21 mouse cellular contexts compared by ENCODE assay signal in genomic region chr9:61297385-61297784, GRCm38 (mm10).
DNase-seq lines count a peak whose midpoint lies in the region; ATAC-seq lines count a peak whose summit lies in the region.
"Had no signal": no experiment of that assay in that cellular context is flagged by ENCODE, and none has a peak within 500 bp of the region (broad histone marks: within the 10 kb centered on the region; RNA-seq: fewer than 3 reads in every experiment).

No protein-coding gene starts in this region.

- H3K9me3 ChIP-seq in midbrain, embryonic 10.5 days (replicated peaks), result no peaks in the 10 kb centered on the region
- no peaks in the 10 kb centered on the region for H3K9me3 ChIP-seq in midbrain, embryonic 16.5 days (replicated peaks; ENCODE audit: control insufficient read depth, low read length, poor library complexity, severe bottlenecking)
- no peaks in the 10 kb centered on the region for H3K9me3 ChIP-seq in embryonic facial prominence, embryonic 10.5 days
- no peaks in the 10 kb centered on the region for H3K9me3 ChIP-seq in embryonic facial prominence, embryonic 15.5 days (replicated peaks)
- H3K9me3 ChIP-seq: hindbrain, embryonic 12.5 days; intestine, embryonic 15.5 days had no signal

- H3K36me3 ChIP-seq in midbrain, embryonic 10.5 days, result no peaks in the 10 kb centered on the region
- no peaks in the 10 kb centered on the region for H3K36me3 ChIP-seq in midbrain, embryonic 16.5 days (ENCODE audit: control insufficient read depth, insufficient read depth, low read length)
- no peaks in the 10 kb centered on the region for H3K36me3 ChIP-seq in embryonic facial prominence, embryonic 10.5 days (replicated peaks)
- H3K36me3 ChIP-seq in embryonic facial prominence, embryonic 15.5 days, result no peaks in the 10 kb centered on the region
- H3K36me3 ChIP-seq: heart, embryonic 13.5 days; hindbrain, embryonic 12.5 days; intestine, embryonic 15.5 days had no signal

- 63% methylated on average over 4 of the region's 4 CpGs for WGBS in midbrain, embryonic 10.5 days
- WGBS in midbrain, embryonic 16.5 days, result 45% methylated on average over 4 of the region's 4 CpGs
- 39% methylated on average over 4 of the region's 4 CpGs for WGBS in embryonic facial prominence, embryonic 10.5 days
- WGBS in embryonic facial prominence, embryonic 15.5 days, result 32% methylated on average over 4 of the region's 4 CpGs

- no peak overlapping the region for H3K4me3 ChIP-seq in midbrain, embryonic 10.5 days
- H3K4me3 ChIP-seq in midbrain, embryonic 16.5 days (ENCODE audit: low read depth, low read length), result no peak overlapping the region
- no peak overlapping the region for H3K4me3 ChIP-seq in embryonic facial prominence, embryonic 10.5 days
- H3K4me3 ChIP-seq in embryonic facial prominence, embryonic 15.5 days (replicated peaks), result no peak overlapping the region
- H3K4me3 ChIP-seq: gastrocnemius, adult 2 months; heart, embryonic 13.5 days; hindbrain, embryonic 12.5 days; intestine, embryonic 15.5 days had no signal

- H3K27ac ChIP-seq in midbrain, embryonic 10.5 days (replicated peaks), result peak overlapping the region; percentile 39
- no peak overlapping the region for H3K27ac ChIP-seq in midbrain, embryonic 16.5 days (ENCODE audit: low read length)
- 0 out of 2 replicates have a peak overlapping the region, but pooled peaks have one; percentile 20 for H3K27ac ChIP-seq in embryonic facial prominence, embryonic 10.5 days (replicated peaks)
- H3K27ac ChIP-seq in embryonic facial prominence, embryonic 15.5 days (replicated peaks), result no peak overlapping the region
- H3K27ac ChIP-seq: gastrocnemius, adult 2 months; heart, embryonic 13.5 days; hindbrain, embryonic 12.5 days; hindbrain, postnatal 0 days; intestine, embryonic 15.5 days had no signal

- no peak for ATAC-seq in midbrain, embryonic 16.5 days
- ATAC-seq in embryonic facial prominence, embryonic 15.5 days (ENCODE audit: insufficient number of reproducible peaks, low FRiP score, low TSS enrichment, low read depth), result peak; percentile 44
- ATAC-seq: forebrain, embryonic 14.5 days; hindbrain, postnatal 0 days had no signal

- no peak overlapping the region for H3K9ac ChIP-seq in midbrain, embryonic 16.5 days (ENCODE audit: low read depth, low read length)
- no peak overlapping the region for H3K9ac ChIP-seq in embryonic facial prominence, embryonic 15.5 days
- H3K9ac ChIP-seq: heart, embryonic 13.5 days; hindbrain, embryonic 12.5 days; intestine, embryonic 15.5 days had no signal

- H3K4me2 ChIP-seq in midbrain, embryonic 16.5 days (ENCODE audit: low read length), result no peak overlapping the region
- no peak overlapping the region for H3K4me2 ChIP-seq in embryonic facial prominence, embryonic 15.5 days (replicated peaks)
- H3K4me2 ChIP-seq: heart, embryonic 13.5 days; hindbrain, embryonic 12.5 days; intestine, embryonic 15.5 days had no signal

- peaks cover 41% of the 10 kb centered on the region for H3K4me1 ChIP-seq in midbrain, embryonic 10.5 days
- H3K4me1 ChIP-seq in midbrain, embryonic 16.5 days (ENCODE audit: control insufficient read depth, insufficient read depth, low read length), result peaks cover 9% of the 10 kb centered on the region
- peaks cover 33% of the 10 kb centered on the region for H3K4me1 ChIP-seq in embryonic facial prominence, embryonic 10.5 days
- H3K4me1 ChIP-seq in embryonic facial prominence, embryonic 15.5 days, result peaks cover 27% of the 10 kb centered on the region
- H3K4me1 ChIP-seq: heart, embryonic 13.5 days had no signal

- H3K27me3 ChIP-seq in midbrain, embryonic 10.5 days (ENCODE audit: low read depth, poor library complexity, severe bottlenecking), result peaks cover 36% of the 10 kb centered on the region
- H3K27me3 ChIP-seq in midbrain, embryonic 16.5 days (ENCODE audit: control insufficient read depth, insufficient read depth, low read depth, low read length), result peaks cover 5% of the 10 kb centered on the region
- H3K27me3 ChIP-seq in embryonic facial prominence, embryonic 10.5 days (replicated peaks; ENCODE audit: low read depth, poor library complexity, severe bottlenecking), result peaks cover 50% of the 10 kb centered on the region
- 0 out of 2 replicates have a peak, but pooled peaks cover 3% of the 10 kb centered on the region for H3K27me3 ChIP-seq in embryonic facial prominence, embryonic 15.5 days
- H3K27me3 ChIP-seq: CH12.LX; intestine, embryonic 15.5 days had no signal

- no peak for DNase-seq in midbrain, embryonic 10.5 days (ENCODE audit: low spot score)
- DNase-seq in embryonic facial prominence, embryonic 10.5 days (ENCODE audit: low spot score), result no peak
- no peak for DNase-seq in gastrocnemius, postnatal 4 days (ENCODE audit: low spot score in 2 of 2)
- no peak for DNase-seq in right cerebral cortex, adult 2 months (ENCODE audit: low spot score in 2 of 2)
- DNase-seq in thymus, postnatal 4 days, result no peak
- DNase-seq: adrenal gland, adult 8-10 months; cerebellum, adult 11 months; cerebellum, adult 8-10 months; cerebellum, postnatal 14 days; gastrocnemius, adult 2 months; gastrocnemius, postnatal 25 days; heart, adult 11 months; heart, postnatal 36 days had no signal

Comparison
In these comparisons a context has a peak if more than half of its experiments do, and no peak if none do; other contexts are left out.
1. H3K27ac ChIP-seq: peak in midbrain, embryonic 10.5 days (single experiment) and embryonic facial prominence, embryonic 10.5 days (single experiment); none in midbrain, embryonic 16.5 days (single experiment) and embryonic facial prominence, embryonic 15.5 days (single experiment).